Mouse (Mus musculus) small intestine, adult 2 months (tissue): ENCODE measurements at regions not wholly inside any gene's neighbourhood (a gene's known extent, or its start where the extent isn't known, plus 50 kb on each side); places are given as distances from the start of the nearest gene placed in this dataset.

Experiments used
- H3K27ac ChIP-seq: fragments of 200-500 bp; 2 replicates; pipeline ENCODE4 v1.5.1; 2012; ENCODE audit warnings: low read depth, low read length, control low read depth, inconsistent platforms; ENCODE audit not compliant: insufficient read depth
- H3K27me3 ChIP-seq: fragments of 200-500 bp; 2 replicates; pipeline ENCODE4 v1.6.1; 2012; ENCODE audit warnings: mild to moderate bottlenecking, moderate library complexity, low read length, inconsistent platforms; ENCODE audit not compliant: control insufficient read depth, insufficient read depth
- H3K36me3 ChIP-seq: fragments of 200-500 bp; 2 replicates; pipeline ENCODE4 v1.6.1; 2012; ENCODE audit warnings: mild to moderate bottlenecking, low read length, control low read depth, inconsistent platforms; ENCODE audit not compliant: control insufficient read depth, insufficient read depth
- H3K4me1 ChIP-seq: fragments of 200-500 bp; 2 replicates; pipeline ENCODE4 v1.6.1; 2012; ENCODE audit warnings: low read length, inconsistent platforms, mixed read lengths; ENCODE audit not compliant: control insufficient read depth, insufficient read depth, insufficient read length
- H3K4me3 ChIP-seq: fragments of 200-500 bp; 2 replicates; pipeline ENCODE4 v1.5.1; 2012; ENCODE audit warnings: low read depth, mild to moderate bottlenecking, control low read depth, inconsistent platforms, low read length, moderate library complexity
- CTCF ChIP-seq: fragments of 200-500 bp; IDR thresholded peaks from 2 replicates; pipeline ENCODE4 v1.5.1; 2012; ENCODE audit warnings: low read depth, mild to moderate bottlenecking, control low read depth, inconsistent platforms, low read length, moderate library complexity, mixed read lengths; ENCODE audit not compliant: insufficient replicate concordance, insufficient read length; ENCODE audit errors: extremely low read depth
- POLR2A ChIP-seq: fragments of 200-500 bp; IDR thresholded peaks from 2 replicates; pipeline ENCODE4 v1.6.1; 2012; ENCODE audit warnings: low read depth, mild to moderate bottlenecking, control low read depth, inconsistent platforms, low read length, moderate library complexity
- WGBS: fragments of 180-500 bp; shearing (Covaris S2); methylation state at CpG from one replicate; pipeline ENCODE4 v1.1.7; 2018; 5-methylcytosine and 5-hydroxymethylcytosine counted together

- Histone ChIP-seq H3K27me3 (no peaks in the 10 kb centered on the region), H3K4me1 (no peaks in the 10 kb centered on the region), H3K36me3 (no peaks in the 10 kb centered on the region), H3K4me3 (no peak overlapping the region), H3K27ac (no peak overlapping the region)
- WGBS: 80% methylated on average over 9 of the region's 9 CpGs
- no peak for TF ChIP-seq CTCF
Observed at GRCm38 (mm10) chr5:75490806-75491205, 83.9 kb upstream of the Kit start.

GRCm38 (mm10) chr5:75494143-75494542, 80.6 kb upstream of the Kit start:
- TF ChIP-seq CTCF (no peak), POLR2A (no peak)
- WGBS: 62% methylated on average over 10 of the region's 10 CpGs
- Histone ChIP-seq H3K27me3 (no peaks in the 10 kb centered on the region), H3K4me3 (no peak overlapping the region), H3K27ac (no peak overlapping the region), H3K4me1 (no peaks in the 10 kb centered on the region), H3K36me3 (no peaks in the 10 kb centered on the region)

- Histone ChIP-seq H3K4me1 (no peaks in the 10 kb centered on the region), H3K27ac (no peak overlapping the region), H3K36me3 (no peaks in the 10 kb centered on the region), H3K4me3 (no peak overlapping the region), H3K27me3 (no peaks in the 10 kb centered on the region)
- TF ChIP-seq POLR2A (no peak), CTCF (no peak)
- 85% methylated on average over 3 of the region's 3 CpGs for WGBS
Observed at GRCm38 (mm10) chr5:75499053-75499452, 75.7 kb upstream of the Kit start.

GRCm38 (mm10) chr5:75499695-75500094, 75.0 kb upstream of the Kit start:
- WGBS: 87% methylated on average over 5 of the region's 5 CpGs
- Histone ChIP-seq H3K4me1 (no peaks in the 10 kb centered on the region), H3K27me3 (no peaks in the 10 kb centered on the region), H3K27ac (no peak overlapping the region), H3K36me3 (no peaks in the 10 kb centered on the region), H3K4me3 (no peak overlapping the region)
- TF ChIP-seq CTCF (no peak), POLR2A (no peak)

- H3K27ac ChIP-seq: no peak overlapping the region
Observed at GRCm38 (mm10) chr5:75500654-75501416, 73.9 kb upstream of the Kit start.

GRCm38 (mm10) chr5:75503673-75504072, 71.0 kb upstream of the Kit start:
- Histone ChIP-seq H3K27me3 (no peaks in the 10 kb centered on the region), H3K36me3 (no peaks in the 10 kb centered on the region), H3K27ac (no peak overlapping the region), H3K4me1 (no peaks in the 10 kb centered on the region), H3K4me3 (no peak overlapping the region)
- no peak for TF ChIP-seq CTCF
- TF ChIP-seq POLR2A: no peak
- 63% methylated on average over 3 of the region's 3 CpGs for WGBS

More at GRCm38 (mm10) chr5:75500654-75501416, 73.9 kb upstream of the Kit start:
- WGBS: 73% methylated on average over 8 of the region's 8 CpGs
- Histone ChIP-seq H3K4me3 (no peak overlapping the region), H3K36me3 (no peaks in the 10 kb centered on the region), H3K27me3 (no peaks in the 10 kb centered on the region), H3K4me1 (no peaks in the 10 kb centered on the region)
- no peak for TF ChIP-seq POLR2A

GRCm38 (mm10) chr5:75512521-75513422, 61.9 kb upstream of the Kit start:
- H3K27me3 ChIP-seq: no peaks in the 10 kb centered on the region
- no peaks in the 10 kb centered on the region for H3K4me1 ChIP-seq
- TF ChIP-seq POLR2A: no peak
- no peak for TF ChIP-seq CTCF
- H3K27ac ChIP-seq: no peak overlapping the region
- H3K4me3 ChIP-seq: no peak overlapping the region
- H3K36me3 ChIP-seq: no peaks in the 10 kb centered on the region
- 86% methylated on average over 20 of the region's 20 CpGs for WGBS
